Mouse (Mus musculus) liver, embryonic 14.5 days (tissue): ENCODE results near the gene Mau2. TPM values are rescaled to one million over a fixed set of nuclear protein-coding genes. Genes with fewer than 3 reads are reported as not detected.
"Not testable (repeated sequence)": the region's sequence is repeated elsewhere in the genome, so short reads cannot be mapped to it uniquely, and the experiment has no call there.

Experiments
- ATAC-seq: fragments of 200-750 bp; cut with Nextera tagmentation; 2 replicates; pipeline ENCODE4 v1.8.0; 2017; ENCODE audit warnings: moderate number of reproducible peaks, mild to moderate bottlenecking, moderate library complexity; ENCODE audit not compliant: insufficient read depth
- DNase-seq, 3 experiments: peaks; one replicate each; pipeline ENCODE4 v3.0.0-alpha.2; 2012 to 2013; ENCODE audit warnings: low read depth in 3 of 3, low spot score in 3 of 3
- H3K27ac ChIP-seq: fragments of 300-500 bp; sonication (generic); 2 replicates; pipeline ENCODE4 v1.5.1; 2014; ENCODE audit warnings: moderate library complexity, mild to moderate bottlenecking, control low read depth, inconsistent platforms
- H3K27me3 ChIP-seq: fragments of 300-500 bp; sonication (generic); 2 replicates; pipeline ENCODE4 v1.6.1; 2014; ENCODE audit warnings: mild to moderate bottlenecking, low read length, moderate library complexity; ENCODE audit not compliant: control insufficient read depth, insufficient read depth
- H3K36me3 ChIP-seq: fragments of 300-500 bp; sonication (generic); replicated peaks from 2 replicates; pipeline ENCODE4 v1.6.1; 2014; ENCODE audit warnings: low read depth; ENCODE audit not compliant: control insufficient read depth, insufficient read depth
- H3K4me1 ChIP-seq, 2 experiments: fragments of 200-500 bp in 1 of 2; fragments of 300-500 bp in 1 of 2; sonication (generic) in 1 of 2; replicated peaks; 2 replicates each; pipeline ENCODE4 v1.6.1; 2012 to 2014; ENCODE audit warnings: antibody characterized with exemption in 1 of 2, inconsistent platforms in 1 of 2, low read length in 1 of 2; ENCODE audit not compliant: control insufficient read depth in 2 of 2, insufficient read depth in 2 of 2
- H3K4me2 ChIP-seq: fragments of 300-500 bp; sonication (generic); 2 replicates; pipeline ENCODE4 v1.6.1; 2014; ENCODE audit warnings: low read depth, mild to moderate bottlenecking, control low read depth, moderate library complexity
- H3K4me3 ChIP-seq, 2 experiments: fragments of 200-500 bp in 1 of 2; fragments of 300-500 bp in 1 of 2; sonication (generic) in 1 of 2; 2 replicates each; pipeline ENCODE4 v1.5.1; 2012 to 2014; ENCODE audit warnings: low read depth in 2 of 2, low read length in 2 of 2, mild to moderate bottlenecking in 2 of 2, control low read depth in 1 of 2, inconsistent platforms in 1 of 2, moderate library complexity in 1 of 2; ENCODE audit not compliant: insufficient read depth in 1 of 2
- H3K9ac ChIP-seq: fragments of 300-500 bp; sonication (generic); replicated peaks from 2 replicates; pipeline ENCODE4 v1.6.1; 2014; ENCODE audit warnings: mild to moderate bottlenecking, control low read depth, moderate library complexity
- H3K9me3 ChIP-seq: fragments of 300-500 bp; sonication (generic); 2 replicates; pipeline ENCODE4 v1.6.1; 2016; ENCODE audit warnings: low read length, mixed read lengths; ENCODE audit not compliant: control insufficient read depth
- CTCF ChIP-seq: IDR thresholded peaks from 2 replicates; pipeline ENCODE4 v1.5.1; 2016; ENCODE audit warnings: antibody characterized with exemption, low read depth, control low read depth
- EP300 ChIP-seq: IDR thresholded peaks from 2 replicates; pipeline ENCODE4 v1.6.1; 2016; ENCODE audit warnings: antibody characterized with exemption, low read depth
- WGBS: fragments of 180-500 bp; shearing (Covaris S2); extraction: QIAGEN DNeasy Blood & Tissue Kit; methylation state at CpG from one replicate; pipeline ENCODE4 v1.1.7; 2014; ENCODE audit not compliant: insufficient replicate concordance; 5-methylcytosine and 5-hydroxymethylcytosine counted together
- polyA plus RNA-seq, 2 experiments: library from polyadenylated mRNA; depleted of rRNA in 1 of 2; stranded (reverse) in 1 of 2; unstranded in 1 of 2; fragments of >200 nt; fragmentation: Nextera tagmentation in 1 of 2; extraction: Ambion mirVana in 1 of 2; gene quantifications; 2 replicates each; pipeline versions ENCODE4 v1.2.1 to v1.2.3; 2012 to 2014

Gene Mau2
- polyA plus RNA-seq, 2 experiments: 15.6 to 19.2 TPM

DNA sequence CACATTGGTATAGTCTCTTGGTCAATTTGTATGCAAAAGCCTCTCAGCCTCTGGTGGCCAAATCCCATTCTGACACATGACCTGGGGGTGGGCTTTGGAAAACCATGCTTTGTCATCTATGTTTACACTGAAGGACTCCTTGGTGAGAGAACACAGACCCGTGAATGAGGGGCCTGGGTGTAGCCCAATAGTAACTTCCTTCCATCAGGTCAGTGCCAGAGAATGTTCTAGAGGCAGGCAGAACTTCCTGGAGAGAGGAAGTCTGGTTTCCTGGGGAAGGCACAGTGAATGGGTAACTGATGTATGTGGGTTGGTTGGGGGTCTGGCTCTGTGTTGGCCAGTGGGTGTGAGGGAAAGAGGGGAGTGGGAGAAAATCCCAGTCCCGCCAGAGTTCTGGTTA is 37.4 kb downstream of the Mau2 start:
- Histone ChIP-seq H3K4me2 (no peak overlapping the region), H3K36me3 (no peaks in the 10 kb centered on the region), H3K27ac (no peak overlapping the region), H3K4me3 (no peak overlapping the region), H3K4me1 (peaks cover 13 to 21% of the 10 kb centered on the region in 2 experiments), H3K9ac (no peak overlapping the region), H3K27me3 (no peaks in the 10 kb centered on the region), H3K9me3 (no peaks in the 10 kb centered on the region)
- TF ChIP-seq CTCF: no peak
- no peak for TF ChIP-seq EP300
- 18% methylated on average over 2 of the region's 2 CpGs for WGBS
- DNase-seq: no peak
- ATAC-seq: no peak

- Histone ChIP-seq H3K9me3 (no peaks in the 10 kb centered on the region), H3K36me3 (no peaks in the 10 kb centered on the region), H3K4me2 (no peak overlapping the region), H3K9ac (no peak overlapping the region), H3K4me1 (peaks cover 13 to 21% of the 10 kb centered on the region in 2 experiments), H3K4me3 (no peak overlapping the region), H3K27me3 (no peaks in the 10 kb centered on the region), H3K27ac (no peak overlapping the region)
- no peak for DNase-seq
- ATAC-seq: no peak
- TF ChIP-seq CTCF: no peak
Observed at GRCm38 (mm10) chr8:70004345-70004744, 38.2 kb downstream of the Mau2 start.

DNA sequence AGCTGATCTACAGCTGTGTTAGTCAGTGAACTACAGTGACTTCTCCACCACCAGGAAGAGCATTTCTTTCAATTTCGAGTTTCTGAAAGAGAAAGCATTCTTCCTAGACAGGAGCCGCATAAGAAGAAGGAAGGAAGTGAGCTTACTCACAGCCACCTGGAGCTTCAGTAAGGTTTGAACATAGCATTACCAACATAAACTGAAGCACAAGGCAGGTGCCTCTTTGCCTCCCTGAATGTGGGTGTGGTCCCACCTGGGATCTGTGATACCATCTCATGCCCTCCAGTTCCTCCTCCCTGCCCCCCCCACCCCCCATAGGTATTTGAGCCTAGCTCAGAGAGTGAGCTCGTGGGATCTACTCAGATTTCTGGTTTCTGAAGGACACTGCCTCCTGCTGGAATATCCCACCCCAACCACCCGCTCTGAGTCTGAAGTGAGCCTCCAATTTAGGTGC is 39.3 kb downstream of the Mau2 start:
- no peak overlapping the region for H3K4me2 ChIP-seq
- H3K27ac ChIP-seq: no peak overlapping the region
- peak; percentile 34; the same call in 1 of the 2 replicates for TF ChIP-seq CTCF
- no peak for TF ChIP-seq EP300

DNA sequence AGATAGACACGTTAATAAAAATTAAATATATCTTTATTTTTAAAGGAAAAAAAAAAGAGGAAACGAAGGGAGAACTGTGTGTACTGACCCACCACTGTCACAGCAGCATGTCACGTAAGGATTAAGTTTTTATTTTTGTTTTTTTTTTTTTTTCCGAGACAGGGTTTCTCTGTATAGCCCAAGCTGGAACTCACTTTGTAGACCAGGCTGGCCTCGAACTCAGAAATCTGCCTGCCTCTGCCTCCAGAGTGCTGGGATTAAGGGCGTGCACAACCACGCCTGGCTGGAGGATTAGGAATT is 40.7 kb downstream of the Mau2 start:
- not testable (repeated sequence) for H3K4me3 ChIP-seq, H3K36me3 ChIP-seq, H3K27me3 ChIP-seq, DNase-seq, H3K27ac ChIP-seq, ATAC-seq, H3K9me3 ChIP-seq
- Histone ChIP-seq H3K4me1 (peaks cover 17 to 24% of the 10 kb centered on the region in 2 experiments), H3K4me2 (peak overlapping the region; percentile 84), H3K9ac (peak overlapping the region; percentile 68)
- WGBS: 17% methylated on average over 7 of the region's 7 CpGs

More for the DNA sequence above, 39.3 kb downstream of the Mau2 start:
- Histone ChIP-seq H3K9ac (no peak overlapping the region), H3K36me3 (no peaks in the 10 kb centered on the region), H3K4me1 (peaks cover 13 to 21% of the 10 kb centered on the region in 2 experiments), H3K9me3 (no peaks in the 10 kb centered on the region), H3K27me3 (no peaks in the 10 kb centered on the region), H3K4me3 (no peak overlapping the region)
- DNase-seq (no peak), ATAC-seq (no peak)
- WGBS: 35% methylated on average over 4 of the region's 4 CpGs

DNA sequence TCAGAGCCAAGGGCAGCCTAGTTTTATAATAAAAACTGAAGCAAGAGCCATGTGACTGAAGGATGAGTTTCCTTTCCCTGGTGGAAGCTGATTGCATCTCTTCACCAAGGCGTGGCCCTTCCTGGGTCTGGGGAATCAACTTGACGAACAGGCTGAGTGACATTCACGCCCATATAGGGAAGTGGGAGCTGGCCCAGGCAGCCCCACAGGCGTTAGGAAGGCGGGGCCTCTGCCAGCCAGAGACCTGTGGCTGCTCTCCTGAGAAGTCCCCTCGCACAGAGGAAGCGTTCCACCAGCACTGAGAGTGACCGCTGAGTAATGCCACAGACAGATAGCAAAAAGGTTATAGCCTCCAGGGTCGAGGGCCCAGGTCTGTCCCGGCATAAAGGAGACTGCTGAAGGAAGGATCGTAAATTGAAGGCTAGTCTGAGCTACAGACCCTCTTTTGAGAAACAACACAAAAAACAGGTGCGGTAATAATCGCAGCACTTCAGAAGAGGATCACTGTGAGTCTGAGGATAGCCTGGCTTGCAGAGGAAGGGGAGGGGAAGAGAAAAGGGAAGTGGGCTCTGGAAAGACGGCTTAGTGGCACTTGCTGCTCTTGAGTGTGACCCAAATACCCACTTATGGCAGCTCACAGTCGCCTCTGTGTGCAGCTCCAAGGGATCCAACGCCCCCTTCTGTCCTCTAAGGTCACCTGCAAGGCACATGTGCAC is 41.2 kb downstream of the Mau2 start:
- no peaks in the 10 kb centered on the region for H3K9me3 ChIP-seq
- H3K27me3 ChIP-seq: no peaks in the 10 kb centered on the region
- H3K27ac ChIP-seq: peak overlapping the region; percentile 80
- H3K4me3 ChIP-seq: peak overlapping the region; percentile 47 to 48
- DNase-seq (peak; percentile 73), ATAC-seq (peak; percentile 73)
- under 1% methylated on average over 16 of the region's 16 CpGs for WGBS
- TF ChIP-seq CTCF: peak; percentile 82
- TF ChIP-seq EP300: no peak
- H3K9ac ChIP-seq: peak overlapping the region; percentile 68
- H3K4me2 ChIP-seq: peak overlapping the region; percentile 84
- H3K4me1 ChIP-seq: peaks cover 17 to 25% of the 10 kb centered on the region in 2 experiments
- H3K36me3 ChIP-seq: no peaks in the 10 kb centered on the region
